Mouse (Mus musculus): ENCODE measurements around the gene Aftph. TPM values are rescaled to one million over a fixed set of nuclear protein-coding genes. Genes with fewer than 3 reads are reported as not detected.

Gene Aftph
- total RNA-seq, 4 experiments from 2014 or later: 78.5 to 92.9 (median 84.3) TPM

- DNase-seq (ENCODE audit: low spot score in 2 of 2): no peak
Measured at GRCm38 (mm10) chr11:20729403-20729802, 12.0 kb downstream of the Aftph start.

GRCm38 (mm10) chr11:20728044-20728443 lies 13.3 kb downstream of the Aftph start:
- DNase-seq (ENCODE audit: low spot score in 2 of 2): no peak

- DNase-seq (ENCODE audit: low spot score in 2 of 2): no peak
Measured at GRCm38 (mm10) chr11:20723572-20723971, 17.8 kb downstream of the Aftph start.

- no peak for DNase-seq (ENCODE audit: low spot score in 2 of 2)
Measured at GRCm38 (mm10) chr11:20712068-20712671, 29.2 kb downstream of the Aftph start.

GRCm38 (mm10) chr11:20691000-20691399 lies 50.4 kb downstream of the Aftph start:
- peak; percentile 44 to 59 for DNase-seq (ENCODE audit: low spot score in 2 of 2)

- no peak for DNase-seq (ENCODE audit: low spot score in 2 of 2)
Measured at GRCm38 (mm10) chr11:20681679-20682078, 59.7 kb downstream of the Aftph start.

GRCm38 (mm10) chr11:20680781-20681180 lies 60.6 kb downstream of the Aftph start:
- DNase-seq (ENCODE audit: low spot score in 2 of 2): no peak

- no peak for DNase-seq (ENCODE audit: low spot score in 2 of 2)
Measured at GRCm38 (mm10) chr11:20679396-20679795, 62.0 kb downstream of the Aftph start.

- no peak for DNase-seq (ENCODE audit: low spot score in 2 of 2)
Measured at GRCm38 (mm10) chr11:20672513-20672912, 68.9 kb downstream of the Aftph start.

- no peak for DNase-seq (ENCODE audit: low spot score in 2 of 2)
Measured at GRCm38 (mm10) chr11:20671789-20672392, 69.5 kb downstream of the Aftph start.

- no peak for DNase-seq (ENCODE audit: low spot score in 2 of 2)
Measured at GRCm38 (mm10) chr11:20664878-20665277, 76.5 kb downstream of the Aftph start.

GRCm38 (mm10) chr11:20663580-20664198 lies 77.7 kb downstream of the Aftph start:
- DNase-seq (ENCODE audit: low spot score in 2 of 2): no peak

- DNase-seq (ENCODE audit: low spot score in 2 of 2): no peak
Measured at GRCm38 (mm10) chr11:20662811-20663210, 78.6 kb downstream of the Aftph start.

GRCm38 (mm10) chr11:20661652-20662051 lies 79.7 kb downstream of the Aftph start:
- no peak for DNase-seq (ENCODE audit: low spot score in 2 of 2)

GRCm38 (mm10) chr11:20660111-20661097 lies 81.0 kb downstream of the Aftph start:
- no peak for DNase-seq (ENCODE audit: low spot score in 2 of 2)

- DNase-seq (ENCODE audit: low spot score in 2 of 2): no peak
Measured at GRCm38 (mm10) chr11:20659094-20659493, 82.3 kb downstream of the Aftph start.

- DNase-seq (ENCODE audit: low spot score in 2 of 2): no peak
Measured at GRCm38 (mm10) chr11:20656711-20657057, 84.7 kb downstream of the Aftph start.

GRCm38 (mm10) chr11:20655795-20656710 lies 85.3 kb downstream of the Aftph start:
- peak; percentile 67 to 68 for DNase-seq (ENCODE audit: low spot score in 2 of 2)

- DNase-seq (ENCODE audit: low spot score in 2 of 2): no peak
Measured at GRCm38 (mm10) chr11:20651166-20651565, 90.2 kb downstream of the Aftph start.

- peak in 1 of 2 experiments; percentile 50 for DNase-seq (ENCODE audit: low spot score in 2 of 2)
Measured at GRCm38 (mm10) chr11:20650006-20650639, 91.3 kb downstream of the Aftph start.
